Mouse (Mus musculus) heart, adult 2 months (tissue): ENCODE measurements around the gene Strn.

Source experiments
- CTCF ChIP-seq: fragments of 200-600 bp; IDR thresholded peaks from 2 replicates; pipeline ENCODE4 v1.8.1; 2022; ENCODE audit warnings: antibody characterized with exemption, mild to moderate bottlenecking, moderate library complexity
- EP300 ChIP-seq: fragments of 200-500 bp; IDR thresholded peaks from 2 replicates; pipeline ENCODE4 v1.6.1; 2011; ENCODE audit warnings: low read depth, low read length, control low read depth; ENCODE audit not compliant: insufficient read depth
- POLR2A ChIP-seq: fragments of 200-500 bp; IDR thresholded peaks from 2 replicates; pipeline ENCODE4 v1.6.1; 2011; ENCODE audit warnings: mild to moderate bottlenecking, low read depth, low read length, control low read depth; ENCODE audit not compliant: insufficient read depth

- TF ChIP-seq POLR2A (no peak), CTCF (no peak), EP300 (no peak)
Observed at GRCm38 (mm10) chr17:78639099-78639498, 97.9 kb downstream of the Strn start.
